Mouse (Mus musculus) ES-CJ7 (cell line): Measurements from ENCODE around the gene Stambpl1.

Experiments used
- DNase-seq: peaks from one replicate; pipeline ENCODE4 v3.0.0; 2011; ENCODE audit warnings: low read depth, low spot score

Gene Stambpl1

GRCm38 (mm10) chr19:34192008-34192963, at the start of gene Stambpl1:
TSS of gene Stambpl1 (plus strand) at chr19:34192229.
- DNase-seq = peak; percentile 48

DNA sequence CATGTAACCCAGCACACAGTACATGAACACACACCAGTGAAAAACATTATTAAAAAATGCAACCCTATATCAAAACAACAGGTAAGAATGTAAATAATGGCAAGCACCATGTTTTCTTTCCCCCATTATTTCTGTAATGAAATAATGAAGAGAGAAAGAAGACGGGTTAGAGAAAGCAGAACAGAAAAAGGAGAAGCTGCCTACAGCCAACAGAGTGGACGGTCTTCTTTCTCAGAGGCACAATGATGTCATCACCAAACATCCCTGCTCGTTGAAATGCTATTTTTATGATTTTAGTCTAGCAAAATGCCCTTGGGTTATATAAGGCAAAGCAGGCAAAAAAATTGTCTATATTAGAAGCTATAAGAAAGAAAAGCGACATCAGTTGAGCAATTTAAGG, 43.6 kb upstream of the Stambpl1 start:
- no peak for DNase-seq

DNA sequence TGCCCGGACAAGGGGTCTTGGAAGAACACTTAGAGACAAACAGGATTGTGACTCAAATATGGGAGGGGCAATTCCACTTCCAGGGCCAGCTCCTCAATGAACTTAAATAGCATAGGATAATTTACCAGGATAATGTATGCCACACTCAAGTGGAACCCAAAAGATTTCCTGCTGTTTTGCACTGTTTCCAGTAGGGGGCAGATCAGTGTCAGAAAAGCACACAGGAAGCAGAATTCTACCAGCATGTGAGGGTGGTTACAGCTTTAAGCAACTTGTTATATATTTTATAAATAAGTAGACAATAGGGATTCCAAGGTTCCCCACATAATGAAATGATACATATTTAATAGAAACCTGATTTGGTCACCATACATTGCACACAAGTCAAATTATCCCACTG, 40.1 kb upstream of the Stambpl1 start:
- DNase-seq = peak; percentile 22

GRCm38 (mm10) chr19:34153263-34154144, 38.5 kb upstream of the Stambpl1 start:
- DNase-seq = no peak

DNA sequence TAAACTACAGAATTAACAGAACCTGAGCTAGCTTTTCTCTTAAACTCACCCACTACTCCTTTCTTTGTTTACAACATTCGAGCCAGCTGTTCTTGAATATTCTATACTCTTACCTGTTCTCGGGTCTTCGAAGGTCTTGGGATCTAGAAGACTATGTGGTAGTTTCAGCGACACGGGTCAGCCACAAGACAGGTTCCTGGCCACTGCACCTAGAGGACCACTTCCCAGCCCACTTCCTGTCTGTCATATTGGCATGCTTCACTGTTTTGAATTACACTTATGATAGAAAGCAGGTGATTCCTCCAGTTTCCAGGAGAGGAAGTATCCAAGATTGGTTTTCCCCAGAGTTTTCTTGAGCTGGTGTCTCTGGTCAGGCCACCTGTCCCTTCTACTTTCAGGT, 29.3 kb upstream of the Stambpl1 start:
- no peak for DNase-seq

- DNase-seq = no peak
Measured at GRCm38 (mm10) chr19:34165891-34166290, 26.1 kb upstream of the Stambpl1 start, which contains the start of gene Ankrd22. TSS of gene Ankrd22 (minus strand) at chr19:34166053.

- no peak for DNase-seq
Measured at GRCm38 (mm10) chr19:34166386-34166785, 25.6 kb upstream of the Stambpl1 start.

- DNase-seq = no peak
Measured at GRCm38 (mm10) chr19:34167896-34168661, 23.9 kb upstream of the Stambpl1 start.

DNA sequence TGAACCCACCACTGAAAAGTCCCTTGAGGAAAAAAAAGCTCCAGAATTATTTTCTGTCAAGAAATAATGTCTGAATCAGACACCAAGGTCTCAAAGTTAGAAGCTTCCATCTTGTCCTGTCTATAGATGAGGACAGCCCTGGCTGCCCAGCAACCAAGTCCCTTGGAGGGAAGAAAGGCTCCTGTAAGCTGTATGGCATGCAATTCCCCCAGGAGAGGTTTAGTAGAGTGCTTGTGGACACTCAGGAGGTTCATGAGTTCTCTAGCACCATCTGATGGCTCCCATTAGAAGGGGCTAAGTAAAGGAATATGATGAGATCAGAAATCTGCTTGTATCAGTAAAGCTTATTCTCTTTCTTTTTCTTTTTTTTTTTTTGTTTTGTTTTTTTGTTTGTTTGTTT, 22.9 kb upstream of the Stambpl1 start:
- no peak for DNase-seq

DNA sequence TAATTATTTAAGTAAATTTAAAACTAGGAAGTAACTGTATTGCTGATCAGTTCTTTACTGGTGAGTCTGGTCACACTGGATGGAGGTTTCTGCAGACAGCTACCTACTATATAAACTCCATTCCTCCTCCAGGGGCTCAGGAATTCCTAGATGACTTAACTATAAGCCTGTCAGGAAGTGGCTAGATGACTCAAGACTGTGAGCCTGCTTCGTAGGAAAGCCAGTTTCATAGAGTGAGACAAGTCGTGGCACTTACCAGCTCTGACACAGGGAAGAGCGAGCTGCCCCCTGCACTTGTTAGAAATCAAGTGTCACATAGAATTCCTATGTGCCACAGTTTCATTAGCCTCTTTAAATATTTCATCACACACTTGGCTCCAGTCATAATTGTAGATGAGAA, 20.9 kb upstream of the Stambpl1 start:
- DNase-seq = no peak

DNA sequence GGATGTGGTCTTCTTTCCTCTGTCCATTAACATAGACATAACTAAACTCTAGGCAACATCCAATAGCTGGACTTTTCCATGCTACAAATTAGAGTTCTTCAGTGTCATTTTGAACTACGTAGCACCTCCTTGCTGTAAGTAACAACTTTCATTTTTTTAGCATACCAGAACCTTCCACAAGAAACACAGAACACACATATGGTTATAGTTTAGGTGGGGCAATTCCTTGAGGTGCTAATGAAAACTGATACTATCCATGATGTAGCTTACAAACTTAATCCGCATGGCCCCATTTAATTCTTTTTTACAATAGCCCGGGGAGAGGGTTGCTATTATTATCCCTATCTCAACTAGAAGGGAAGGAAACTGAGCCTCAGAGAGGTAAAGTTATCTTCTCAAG, 18.0 kb upstream of the Stambpl1 start:
- DNase-seq = no peak

DNA sequence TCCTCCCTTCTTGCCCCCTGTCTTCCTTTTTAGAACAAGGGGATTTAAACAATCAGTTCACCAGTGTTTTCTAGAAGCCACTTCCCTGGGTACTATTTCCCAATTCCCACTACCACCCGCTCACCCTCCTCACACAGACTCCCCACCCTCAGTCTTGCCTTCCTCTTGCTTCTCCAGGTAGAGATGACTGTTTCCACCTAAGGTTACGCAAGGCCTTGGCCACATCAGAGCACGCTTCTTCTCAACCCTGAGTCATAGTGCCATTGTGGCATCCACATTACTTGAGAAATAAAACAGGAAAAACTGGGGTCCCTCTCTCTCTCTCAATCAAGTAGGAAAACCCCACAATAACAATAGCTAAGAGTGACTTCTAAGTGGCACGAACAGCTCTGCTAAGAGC, 12.9 kb upstream of the Stambpl1 start:
- DNase-seq = no peak

DNA sequence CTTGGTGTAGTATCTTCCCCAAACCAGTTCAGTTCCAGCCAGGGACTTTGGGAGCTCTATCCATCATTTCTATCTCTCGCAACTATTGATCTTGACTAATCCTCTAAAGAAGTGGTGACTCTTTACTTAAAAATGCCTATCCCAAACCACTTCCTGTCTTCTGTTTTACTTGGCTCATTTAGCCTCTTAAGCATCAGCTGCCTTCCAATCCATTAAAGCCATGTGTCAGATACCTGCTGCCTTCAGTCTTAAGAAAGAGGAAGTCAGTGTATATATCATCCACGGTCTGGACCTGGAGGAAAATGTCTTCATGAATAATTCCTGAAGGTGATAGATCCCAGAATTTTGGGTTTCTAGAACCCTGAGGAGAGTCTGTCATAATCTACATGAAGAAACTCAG, 11.7 kb upstream of the Stambpl1 start:
- DNase-seq = no peak

DNA sequence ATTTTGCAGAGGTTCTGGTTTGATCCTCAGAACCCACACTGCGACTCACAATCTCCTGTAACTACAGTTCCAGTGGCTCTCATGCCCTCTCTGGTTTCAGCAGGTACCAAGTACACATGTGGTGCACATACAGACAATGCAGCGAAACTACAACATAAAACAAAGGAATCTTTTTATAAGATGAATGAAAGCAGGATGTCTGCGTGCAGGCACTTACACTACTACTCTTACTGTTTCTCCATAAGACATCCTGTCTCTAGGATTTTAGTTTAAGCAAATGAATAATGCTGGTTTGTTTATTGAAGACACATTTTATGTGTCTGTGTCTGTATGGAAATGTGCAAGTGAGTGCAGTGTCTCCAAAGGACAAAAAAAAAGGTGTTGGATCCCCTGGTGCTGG, 10.8 kb upstream of the Stambpl1 start:
- no peak for DNase-seq

GRCm38 (mm10) chr19:34182490-34182889, 9.5 kb upstream of the Stambpl1 start:
- DNase-seq = no peak

- no peak for DNase-seq
Measured at GRCm38 (mm10) chr19:34186845-34187244, 5.2 kb upstream of the Stambpl1 start.

DNA sequence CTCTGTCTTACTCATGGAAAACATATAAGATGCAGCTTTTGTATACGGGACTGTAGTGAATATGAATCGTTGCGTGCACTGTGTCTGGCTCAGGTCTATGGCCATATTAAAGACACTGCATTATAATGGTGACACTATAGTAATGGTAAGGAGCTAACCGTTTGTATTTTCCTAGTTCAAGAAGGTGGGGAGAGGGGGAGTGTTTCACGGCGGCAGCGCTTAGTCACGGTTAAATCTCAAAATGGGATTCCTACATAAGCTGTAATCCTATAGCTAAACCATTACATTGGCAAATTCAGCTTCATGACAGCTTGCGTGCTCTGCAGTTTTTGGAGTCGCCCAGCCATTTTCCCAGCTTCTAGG, 403 bp upstream of the Stambpl1 start:
- DNase-seq = no peak

- DNase-seq = peak; percentile 33
Measured at GRCm38 (mm10) chr19:34193149-34193548, 1.1 kb downstream of the Stambpl1 start.

DNA sequence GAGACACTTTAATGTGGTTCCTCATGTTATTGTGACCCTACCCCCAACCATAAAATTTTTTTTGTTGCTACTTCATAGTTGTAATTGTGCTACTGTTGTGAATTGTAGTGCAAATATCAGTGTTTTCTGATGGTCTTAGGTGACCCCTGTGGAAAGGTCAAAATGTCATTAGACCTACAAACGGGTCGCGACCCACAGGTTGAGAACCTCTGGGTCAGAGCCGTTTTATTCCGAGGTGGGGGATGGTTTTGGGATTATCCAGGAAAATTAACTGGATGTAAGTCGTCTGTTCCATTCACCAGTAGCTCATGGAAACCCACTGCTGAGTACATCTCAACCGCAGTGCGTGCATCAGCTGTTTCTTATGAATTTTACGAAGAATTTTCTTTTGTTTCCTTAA, 1.7 kb downstream of the Stambpl1 start:
- no peak for DNase-seq

DNA sequence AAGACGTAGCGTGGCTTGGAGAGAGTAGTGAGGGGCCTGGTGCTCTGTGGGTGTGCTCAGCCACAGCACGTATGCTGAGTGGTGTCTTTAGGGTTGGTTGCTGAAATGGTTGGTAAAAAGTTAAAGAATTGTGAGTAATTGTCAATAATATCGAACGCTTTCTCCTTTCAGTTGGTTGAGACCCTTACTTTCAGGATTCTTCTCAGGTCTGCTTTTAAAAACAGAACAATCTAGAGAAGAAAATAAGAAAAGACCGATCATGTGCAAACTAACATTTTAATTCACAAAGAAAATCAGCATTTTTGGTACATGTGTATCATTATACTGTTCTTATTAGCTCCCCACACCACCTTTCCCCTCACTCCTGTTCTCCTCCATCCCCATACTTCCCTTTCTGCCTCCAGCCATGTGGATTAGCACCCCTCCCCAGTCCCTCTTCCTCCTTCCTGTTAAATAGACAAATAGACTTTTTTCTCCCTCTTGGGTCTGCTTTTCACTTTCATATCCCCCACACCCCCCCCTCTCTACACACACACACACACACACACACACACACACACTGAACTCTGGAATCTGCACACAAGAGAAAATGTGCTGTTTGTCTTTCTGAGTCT, 2.2 kb downstream of the Stambpl1 start:
- DNase-seq = no peak

- DNase-seq = no peak
Measured at GRCm38 (mm10) chr19:34195031-34195430, 3.0 kb downstream of the Stambpl1 start.
